In genomic region chr5:126662648-126663047, GRCm38 (mm10) we compare ENCODE assay signal across 32 mouse cellular contexts.
DNase-seq lines count a peak whose midpoint lies in the region; ATAC-seq and TF ChIP-seq lines count a peak whose summit lies in the region.
"Had no signal": no experiment of that assay in that cellular context is flagged by ENCODE, and none has a peak within 500 bp of the region (broad histone marks: within the 10 kb centered on the region; RNA-seq: fewer than 3 reads in every experiment).

No protein-coding gene starts in this region.

- 0 out of 2 replicates have a peak, but pooled peaks have one; percentile 2 for TF ChIP-seq CTCF in liver, postnatal 0 days (IDR thresholded peaks at IDR 0.05; ENCODE audit: low read depth)
- TF ChIP-seq CTCF in E14TG2a.4 (conservative IDR thresholded peaks at IDR 0.05; ENCODE audit: low read length) (peak; percentile 71), ES-Bruce4 (IDR thresholded peaks at IDR 0.05; ENCODE audit: low read depth, low read length) (peak; percentile 23), MEL (IDR thresholded peaks at IDR 0.05 in 2 of 3, conservative IDR thresholded peaks at IDR 0.05 in 1 of 3; ENCODE audit: control insufficient read depth in 1 of 3, insufficient read depth in 1 of 3, low read depth in 2 of 3, low read length in 3 of 3, poor library complexity in 1 of 3, severe bottlenecking in 1 of 3) (peak; percentile 9 to 19 (median 16); a peak in 2 of 6 replicates)

- no peaks in the 10 kb centered on the region for H3K36me3 ChIP-seq in liver, postnatal 0 days (replicated peaks; ENCODE audit: insufficient read depth, low read length)
- H3K36me3 ChIP-seq in liver, embryonic 12.5 days: no peaks in the 10 kb centered on the region
- H3K36me3 ChIP-seq in E14TG2a.4 (ENCODE audit: insufficient read depth, low read length) (no peaks in the 10 kb centered on the region), ES-Bruce4 (ENCODE audit: control insufficient read depth, insufficient read depth, low read length, poor library complexity, severe bottlenecking) (no peaks in the 10 kb centered on the region), MEL (ENCODE audit: control insufficient read depth in 1 of 2, insufficient read depth in 2 of 2, low read length in 2 of 2) (no peaks in the 10 kb centered on the region)
- no peaks in the 10 kb centered on the region for H3K36me3 ChIP-seq in limb, embryonic 10.5 days
- no peaks in the 10 kb centered on the region for H3K36me3 ChIP-seq in forebrain, embryonic 15.5 days
- H3K36me3 ChIP-seq: embryonic facial prominence, embryonic 10.5 days; embryonic facial prominence, embryonic 13.5 days; forebrain, embryonic 12.5 days; heart, embryonic 10.5 days; heart, embryonic 13.5 days; hindbrain, embryonic 12.5 days had no signal

- H3K4me2 ChIP-seq in liver, postnatal 0 days (ENCODE audit: low read depth, low read length): no peak overlapping the region
- no peak overlapping the region for H3K4me2 ChIP-seq in liver, embryonic 12.5 days
- H3K4me2 ChIP-seq in forebrain, embryonic 15.5 days (replicated peaks): no peak overlapping the region
- H3K4me2 ChIP-seq: embryonic facial prominence, embryonic 13.5 days; forebrain, embryonic 12.5 days; heart, embryonic 13.5 days; hindbrain, embryonic 12.5 days had no signal

- no peak overlapping the region for H3K9ac ChIP-seq in liver, postnatal 0 days (replicated peaks)
- no peak overlapping the region for H3K9ac ChIP-seq in liver, embryonic 12.5 days
- H3K9ac ChIP-seq in ES-Bruce4 (ENCODE audit: low read depth, poor library complexity, severe bottlenecking) (no peak overlapping the region), MEL (ENCODE audit: control insufficient read depth, low read depth, low read length, poor library complexity, severe bottlenecking) (no peak overlapping the region)
- no peak overlapping the region for H3K9ac ChIP-seq in forebrain, embryonic 15.5 days (replicated peaks)
- H3K9ac ChIP-seq: embryonic facial prominence, embryonic 13.5 days; forebrain, embryonic 12.5 days; heart, embryonic 13.5 days; hindbrain, embryonic 12.5 days had no signal

- H3K4me1 ChIP-seq in liver, postnatal 0 days (ENCODE audit: insufficient read depth): no peaks in the 10 kb centered on the region
- no peaks in the 10 kb centered on the region for H3K4me1 ChIP-seq in liver, embryonic 12.5 days
- peaks cover 7% of the 10 kb centered on the region for H3K4me1 ChIP-seq in E14TG2a.4 (replicated peaks; ENCODE audit: low read depth, low read length)
- H3K4me1 ChIP-seq in ES-Bruce4 (ENCODE audit: control insufficient read depth, insufficient read depth, low read length): no peaks in the 10 kb centered on the region
- no peaks in the 10 kb centered on the region for H3K4me1 ChIP-seq in MEL (ENCODE audit: control insufficient read depth in 1 of 2, insufficient read depth in 2 of 2, low read length in 2 of 2)
- H3K4me1 ChIP-seq in limb, embryonic 10.5 days: no peaks in the 10 kb centered on the region
- H3K4me1 ChIP-seq in forebrain, embryonic 15.5 days: no peaks in the 10 kb centered on the region
- H3K4me1 ChIP-seq: embryonic facial prominence, embryonic 10.5 days; embryonic facial prominence, embryonic 13.5 days; forebrain, embryonic 12.5 days; heart, embryonic 10.5 days; heart, embryonic 13.5 days; hindbrain, embryonic 12.5 days had no signal

- 67% methylated on average over 4 of the region's 4 CpGs for WGBS in liver, postnatal 0 days (ENCODE audit: insufficient replicate concordance)
- WGBS in liver, embryonic 12.5 days (ENCODE audit: insufficient replicate concordance): 80% methylated on average over 4 of the region's 4 CpGs
- WGBS in limb, embryonic 10.5 days: 89% methylated on average over 4 of the region's 4 CpGs
- 94% methylated on average over 4 of the region's 4 CpGs for WGBS in forebrain, embryonic 15.5 days

- no peaks in the 10 kb centered on the region for H3K27me3 ChIP-seq in liver, postnatal 0 days (ENCODE audit: insufficient read depth, low read length)
- no peaks in the 10 kb centered on the region for H3K27me3 ChIP-seq in liver, embryonic 12.5 days (replicated peaks)
- H3K27me3 ChIP-seq in E14TG2a.4 (ENCODE audit: insufficient read depth, low read length) (no peaks in the 10 kb centered on the region), ES-Bruce4 (ENCODE audit: control insufficient read depth, insufficient read depth, low read length, poor library complexity, severe bottlenecking) (no peaks in the 10 kb centered on the region), MEL (ENCODE audit: control insufficient read depth in 1 of 2, insufficient read depth in 2 of 2, low read length in 2 of 2) (no peaks in the 10 kb centered on the region)
- no peaks in the 10 kb centered on the region for H3K27me3 ChIP-seq in limb, embryonic 10.5 days (ENCODE audit: low read depth, poor library complexity, severe bottlenecking)
- H3K27me3 ChIP-seq in forebrain, embryonic 15.5 days: no peaks in the 10 kb centered on the region
- H3K27me3 ChIP-seq: embryonic facial prominence, embryonic 13.5 days; forebrain, embryonic 12.5 days; heart, embryonic 13.5 days; hindbrain, embryonic 12.5 days; Patski had no signal

- TF ChIP-seq POLR2A in ES-Bruce4 (IDR thresholded peaks at IDR 0.05; ENCODE audit: insufficient read depth, low read length) (no peak), MEL (IDR thresholded peaks at IDR 0.05; ENCODE audit: control insufficient read depth in 1 of 2, insufficient read depth in 1 of 2, low read depth in 1 of 2, low read length in 2 of 2, poor library complexity in 1 of 2) (no peak)

- H3K27ac ChIP-seq in liver, postnatal 0 days (ENCODE audit: low read depth): no peak overlapping the region
- H3K27ac ChIP-seq in liver, embryonic 12.5 days: no peak overlapping the region
- H3K27ac ChIP-seq in ES-Bruce4 (ENCODE audit: insufficient read depth, low read length) (no peak overlapping the region), MEL (ENCODE audit: control insufficient read depth, low read depth, low read length) (no peak overlapping the region)
- H3K27ac ChIP-seq in limb, embryonic 10.5 days: no peak overlapping the region
- no peak overlapping the region for H3K27ac ChIP-seq in forebrain, embryonic 15.5 days (replicated peaks)
- H3K27ac ChIP-seq: embryonic facial prominence, embryonic 10.5 days; embryonic facial prominence, embryonic 13.5 days; forebrain, embryonic 12.5 days; heart, adult 2 months; heart, embryonic 10.5 days; heart, embryonic 13.5 days; hindbrain, embryonic 12.5 days had no signal

- no peak for TF ChIP-seq EP300 in liver, postnatal 0 days (IDR thresholded peaks at IDR 0.05; ENCODE audit: low read depth)
- TF ChIP-seq EP300 in ES-Bruce4 (IDR thresholded peaks at IDR 0.05; ENCODE audit: insufficient read depth, low read depth, low read length): no peak
- TF ChIP-seq EP300 in MEL (IDR thresholded peaks at IDR 0.05; ENCODE audit: low read depth in 1 of 2, low read length in 2 of 2): no peak

- no peak for DNase-seq in liver, postnatal 0 days
- DNase-seq in MEL (ENCODE audit: low read depth, low spot score): peak; percentile 9
- DNase-seq in right cerebral cortex, postnatal 10 days (ENCODE audit: low spot score in 2 of 2): no peak
- no peak for DNase-seq in limb, embryonic 10.5 days (ENCODE audit: low spot score)
- DNase-seq: adrenal gland, adult 8-10 months; adrenal gland, postnatal 25 days; cerebellum, adult 11-12 months; cerebellum, adult 8-10 months; cerebellum, postnatal 10 days; cerebellum, postnatal 36 days; embryo, embryonic 11 days; gastrocnemius, postnatal 10 days; gastrocnemius, postnatal 36 days; heart, adult 2 months; heart, postnatal 14 days; heart, postnatal 4 days had no signal

- H3K4me3 ChIP-seq in liver, postnatal 0 days (ENCODE audit: low read depth, low read length): no peak overlapping the region
- H3K4me3 ChIP-seq in liver, embryonic 12.5 days: no peak overlapping the region
- H3K4me3 ChIP-seq in E14TG2a.4 (replicated peaks; ENCODE audit: low read length) (no peak overlapping the region), ES-Bruce4 (ENCODE audit: low read depth, low read length) (no peak overlapping the region), MEL (ENCODE audit: control insufficient read depth in 1 of 2, insufficient read depth in 1 of 2, low read depth in 2 of 2, low read length in 2 of 2) (no peak overlapping the region)
- no peak overlapping the region for H3K4me3 ChIP-seq in limb, embryonic 10.5 days
- no peak overlapping the region for H3K4me3 ChIP-seq in forebrain, embryonic 15.5 days
- H3K4me3 ChIP-seq: embryonic facial prominence, embryonic 10.5 days; embryonic facial prominence, embryonic 13.5 days; erythroblast, embryonic 14.5 days; forebrain, embryonic 12.5 days; heart, adult 2 months; heart, embryonic 10.5 days; heart, embryonic 13.5 days; hindbrain, embryonic 12.5 days had no signal

- H3K9me3 ChIP-seq in liver, postnatal 0 days (ENCODE audit: low read length): peaks cover 3% of the 10 kb centered on the region; the same call in 1 of the 2 replicates
- peaks cover 8% of the 10 kb centered on the region; the same call in 1 of the 2 replicates for H3K9me3 ChIP-seq in liver, embryonic 12.5 days (replicated peaks)
- peaks cover 3% of the 10 kb centered on the region; the same call in 1 of the 2 replicates for H3K9me3 ChIP-seq in E14TG2a.4 (ENCODE audit: low read length)
- no peaks in the 10 kb centered on the region; the same call in 1 of the 2 replicates for H3K9me3 ChIP-seq in ES-Bruce4 (replicated peaks; ENCODE audit: control insufficient read depth, insufficient read depth, low read length, poor library complexity, severe bottlenecking)
- H3K9me3 ChIP-seq in MEL (replicated peaks; ENCODE audit: insufficient read depth, low read length): no peaks in the 10 kb centered on the region
- no peaks in the 10 kb centered on the region for H3K9me3 ChIP-seq in limb, embryonic 10.5 days (replicated peaks)
- no peaks in the 10 kb centered on the region for H3K9me3 ChIP-seq in forebrain, embryonic 15.5 days
- H3K9me3 ChIP-seq: embryonic facial prominence, embryonic 10.5 days; heart, embryonic 10.5 days had no signal

- H3K79me2 ChIP-seq in MEL (ENCODE audit: control insufficient read depth, insufficient read depth, low read length, poor library complexity): no peaks in the 10 kb centered on the region

- TF ChIP-seq RAD21 in MEL (IDR thresholded peaks at IDR 0.05; ENCODE audit: low read depth, low read length): no peak

- no peak for ATAC-seq in liver, postnatal 0 days
- no peak for ATAC-seq in liver, embryonic 12.5 days
- ATAC-seq in forebrain, embryonic 15.5 days (replicated peaks): no peak
- ATAC-seq: activated CD4-positive, CD25-positive, alpha-beta regulatory T cell, adult 4 months; CD4-positive, CD25-positive, alpha-beta regulatory T cell, adult 4 months; forebrain, embryonic 16.5 days; hindbrain, embryonic 16.5 days; Patski had no signal

TF ChIP-seq in MEL, 35 proteins besides CTCF, POLR2A, EP300 and RAD21:
- no peak for TF ChIP-seq MAX (IDR thresholded peaks at IDR 0.05; ENCODE audit: low read length)
- TF ChIP-seq ZC3H11A (IDR thresholded peaks at IDR 0.05; ENCODE audit: low read depth, low read length): no peak
- no peak for TF ChIP-seq TAL1 (IDR thresholded peaks at IDR 0.05; ENCODE audit: low read length)
- TF ChIP-seq JUND (IDR thresholded peaks at IDR 0.05; ENCODE audit: low read depth, low read length): no peak
TF ChIP-seq in MEL: peak in this region for 0.

Comparison
In these comparisons a context has a peak if more than half of its experiments do, and no peak if none do; other contexts are left out.
1. CTCF ChIP-seq: peak in every context shown above with its lines; median percentile 71 in E14TG2a.4; 23 in ES-Bruce4; 16 in MEL; 2 in liver, postnatal 0 days.